Mouse (Mus musculus) lung, postnatal 4 days (tissue): ENCODE data around the gene Psmg3.
A peak's percentile ranks its signal among the peaks of the same experiment; 100 is the strongest.

Experiments used
- DNase-seq, 2 experiments: peaks; one replicate each; pipeline ENCODE4 v3.0.0; 2021

Psmg3 gene

GRCm38 (mm10) chr5:139813963-139814381 is 12.7 kb downstream of the Psmg3 start:
- peak; percentile 75 to 88 for DNase-seq

- DNase-seq = no peak
Observed at GRCm38 (mm10) chr5:139813126-139813490, 13.6 kb downstream of the Psmg3 start.

- DNase-seq = no peak
Observed at GRCm38 (mm10) chr5:139812398-139813125, 14.1 kb downstream of the Psmg3 start.

- no peak for DNase-seq
Observed at GRCm38 (mm10) chr5:139811677-139812397, 14.8 kb downstream of the Psmg3 start.

GRCm38 (mm10) chr5:139809397-139809796 is 17.3 kb downstream of the Psmg3 start:
- DNase-seq = peak in 1 of 2 experiments; percentile 18

GRCm38 (mm10) chr5:139805924-139806323 is 20.8 kb downstream of the Psmg3 start:
- DNase-seq = no peak

GRCm38 (mm10) chr5:139804573-139805111 is 22.0 kb downstream of the Psmg3 start:
- no peak for DNase-seq

GRCm38 (mm10) chr5:139804107-139804551 is 22.6 kb downstream of the Psmg3 start:
- no peak for DNase-seq

- peak; percentile 81 to 86 for DNase-seq
Observed at GRCm38 (mm10) chr5:139803601-139804102, 23.0 kb downstream of the Psmg3 start.

- no peak for DNase-seq
Observed at GRCm38 (mm10) chr5:139803165-139803564, 23.5 kb downstream of the Psmg3 start.

GRCm38 (mm10) chr5:139801880-139802279 is 24.8 kb downstream of the Psmg3 start:
- DNase-seq = no peak

GRCm38 (mm10) chr5:139801231-139801630 is 25.5 kb downstream of the Psmg3 start:
- no peak for DNase-seq

GRCm38 (mm10) chr5:139799801-139800590 is 26.7 kb downstream of the Psmg3 start:
- DNase-seq = peak in 1 of 2 experiments; percentile 24

- DNase-seq = no peak
Observed at GRCm38 (mm10) chr5:139799041-139799440, 27.6 kb downstream of the Psmg3 start.

- DNase-seq = peak in 1 of 2 experiments; percentile 20
Observed at GRCm38 (mm10) chr5:139798168-139798900, 28.4 kb downstream of the Psmg3 start.

- peak; percentile 90 to 95 for DNase-seq
Observed at GRCm38 (mm10) chr5:139797473-139798167, 29.1 kb downstream of the Psmg3 start.

- peak; percentile 90 to 94 for DNase-seq
Observed at GRCm38 (mm10) chr5:139796900-139797299, 29.8 kb downstream of the Psmg3 start.

- peak in 1 of 2 experiments; percentile 23 for DNase-seq
Observed at GRCm38 (mm10) chr5:139796001-139796620, 30.6 kb downstream of the Psmg3 start.

GRCm38 (mm10) chr5:139794938-139795337 is 31.7 kb downstream of the Psmg3 start:
- peak; percentile 36 to 42 for DNase-seq

- no peak for DNase-seq
Observed at GRCm38 (mm10) chr5:139794137-139794536, 32.5 kb downstream of the Psmg3 start.
